Mouse (Mus musculus) common myeloid progenitor, adult 5-6 weeks (primary cell): ENCODE results near the gene Rab11b. TPM values are rescaled to one million over a fixed set of nuclear protein-coding genes. Genes with fewer than 3 reads are reported as not detected.

Experiments used
- ATAC-seq: replicated peaks from 2 replicates; pipeline ENCODE4 v1.8.0; 2016; ENCODE audit warnings: low read depth, mild to moderate bottlenecking, moderate TSS enrichment, inconsistent platforms; ENCODE audit not compliant: poor library complexity, severe bottlenecking
- total RNA-seq: library from RNA; stranded (forward); fragments of 200-1000, 187-1606 nt; gene quantifications from 2 replicates; pipeline ENCODE4 v1.2.3, GENCODE M21; 2017

Gene Rab11b
- 42.5 and 65.0 TPM in 2 replicates for total RNA-seq

GRCm38 (mm10) chr17:33760255-33761165 is at the start of gene Rab11b:
Rab11b (minus strand) TSS chr17:33760530.
- peak; percentile 93 for ATAC-seq

GRCm38 (mm10) chr17:33808192-33808591 is 47.9 kb upstream of the Rab11b start:
- ATAC-seq, result no peak

- no peak for ATAC-seq
These were observed 47.0 kb upstream of the Rab11b start for GRCm38 (mm10) chr17:33807181-33807888.

- ATAC-seq, result no peak
These were observed 44.4 kb upstream of the Rab11b start for GRCm38 (mm10) chr17:33804745-33805144.

DNA sequence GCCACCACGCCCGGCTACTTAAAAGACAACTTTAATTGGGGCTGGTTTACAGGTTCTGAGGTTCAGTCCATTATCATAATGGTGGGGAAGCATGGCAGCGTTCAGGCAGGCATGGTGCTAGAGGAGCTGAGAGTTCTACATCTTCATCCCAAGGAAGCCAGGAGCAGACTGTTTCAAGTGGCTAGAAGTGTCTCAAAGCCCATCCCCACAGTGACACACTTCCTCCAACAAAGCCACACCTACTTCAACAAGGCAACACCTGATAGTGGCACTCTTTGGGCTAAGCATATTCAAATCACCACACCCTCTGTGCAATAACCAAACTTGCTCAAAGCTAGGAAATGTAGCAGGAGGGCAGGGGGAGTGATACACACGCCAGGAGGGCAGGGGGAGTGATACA is 43.9 kb upstream of the Rab11b start:
- no peak for ATAC-seq

GRCm38 (mm10) chr17:33802221-33802620 is 41.9 kb upstream of the Rab11b start:
- peak; percentile 54 for ATAC-seq

- ATAC-seq, result no peak
These were observed 38.9 kb upstream of the Rab11b start for GRCm38 (mm10) chr17:33799277-33799676.

DNA sequence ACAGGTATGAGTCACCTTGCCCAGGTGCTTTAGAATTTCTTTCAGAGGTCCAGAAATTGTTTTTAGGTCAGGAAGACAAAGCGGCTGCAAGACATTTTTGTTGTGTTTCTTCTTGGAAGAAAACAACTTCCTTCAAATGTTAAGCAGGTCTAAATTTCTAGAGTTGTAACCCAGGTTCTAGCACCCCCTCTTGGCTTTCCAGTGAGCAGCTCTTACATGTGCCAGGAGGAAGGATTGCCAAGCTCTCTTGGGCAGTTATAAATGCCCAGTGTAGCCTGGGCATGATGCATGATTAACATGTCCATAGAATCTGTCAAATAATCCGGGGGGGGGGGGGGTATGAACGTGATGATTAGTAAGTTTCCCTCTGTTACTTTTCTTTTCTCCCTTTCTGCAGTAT is 38.0 kb upstream of the Rab11b start:
- ATAC-seq, result 0 out of 2 replicates have a peak, but pooled peaks have one; percentile 32

- no peak for ATAC-seq
These were observed 28.4 kb upstream of the Rab11b start for GRCm38 (mm10) chr17:33788732-33789131.

DNA sequence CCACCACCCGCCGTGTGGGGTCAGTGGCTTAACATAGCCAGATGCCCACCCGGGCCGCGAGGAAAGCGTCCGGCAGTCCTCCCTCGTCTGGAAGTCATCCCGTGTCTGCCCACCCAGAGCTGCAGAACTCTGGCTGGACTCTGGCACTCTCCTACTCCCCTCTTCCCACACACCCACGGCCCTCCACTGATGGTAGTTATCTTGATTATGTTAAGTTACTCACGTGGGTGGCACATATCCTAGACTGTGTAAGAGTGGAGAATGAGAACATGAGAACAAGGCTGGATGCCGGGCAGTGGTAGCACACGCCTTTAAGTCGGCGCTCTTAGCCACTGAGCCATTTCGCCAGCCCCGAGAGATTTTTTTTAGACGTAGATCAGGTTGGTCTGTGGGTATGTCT is 26.0 kb upstream of the Rab11b start:
- ATAC-seq, result no peak

- ATAC-seq, result no peak
These were observed 24.6 kb upstream of the Rab11b start for GRCm38 (mm10) chr17:33784939-33785338.

DNA sequence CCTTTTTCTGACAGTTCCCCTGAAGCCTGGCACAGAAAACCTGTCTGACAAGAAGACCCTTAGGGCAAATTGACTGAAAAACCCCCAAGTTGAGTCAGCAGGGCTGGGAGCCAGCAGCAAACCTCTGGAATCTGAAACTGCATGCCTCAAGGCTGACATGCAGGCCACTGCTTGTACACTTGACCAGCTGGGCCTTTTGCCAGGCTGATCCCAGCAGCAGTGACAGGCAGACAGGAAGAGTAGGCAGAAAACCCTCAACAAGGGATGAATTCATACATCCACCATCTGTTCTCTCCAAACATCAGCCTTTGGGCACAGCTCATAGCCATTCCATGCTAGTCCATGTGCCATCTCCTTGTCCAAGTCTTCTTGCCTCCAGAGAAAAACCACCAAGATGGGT is 23.1 kb upstream of the Rab11b start:
- no peak for ATAC-seq

DNA sequence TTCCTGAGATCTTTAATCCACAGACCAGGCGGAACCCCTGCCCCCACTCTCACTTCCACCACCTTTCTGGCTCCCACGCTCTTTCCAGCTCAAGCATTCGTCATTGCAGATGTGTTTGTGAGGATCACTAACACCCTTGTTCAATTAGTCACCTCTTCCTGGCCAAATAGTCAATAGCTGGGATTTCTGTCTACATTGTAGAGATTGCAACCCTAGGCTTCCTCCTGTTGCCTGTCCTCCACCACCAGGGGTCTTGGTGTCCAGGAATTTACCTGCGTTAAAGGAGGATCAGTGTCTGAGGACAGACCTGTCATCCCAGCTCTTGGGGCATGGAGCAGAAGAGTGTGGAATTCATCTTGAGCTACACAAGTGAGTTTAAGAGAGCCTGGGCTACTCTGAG is 21.7 kb upstream of the Rab11b start:
- no peak for ATAC-seq

GRCm38 (mm10) chr17:33781124-33781977 is 21.0 kb upstream of the Rab11b start, which contains the start of gene Angptl4:
Angptl4 (minus strand) TSS chr17:33781830.
- ATAC-seq, result peak; percentile 83

- ATAC-seq, result peak; percentile 54
These were observed 20.1 kb upstream of the Rab11b start for GRCm38 (mm10) chr17:33780431-33780830.

GRCm38 (mm10) chr17:33779967-33780295 is 19.6 kb upstream of the Rab11b start:
- ATAC-seq, result no peak

- no peak for ATAC-seq
These were observed 19.1 kb upstream of the Rab11b start for GRCm38 (mm10) chr17:33779271-33779966.

GRCm38 (mm10) chr17:33775287-33775686 is 15.0 kb upstream of the Rab11b start:
- no peak for ATAC-seq

DNA sequence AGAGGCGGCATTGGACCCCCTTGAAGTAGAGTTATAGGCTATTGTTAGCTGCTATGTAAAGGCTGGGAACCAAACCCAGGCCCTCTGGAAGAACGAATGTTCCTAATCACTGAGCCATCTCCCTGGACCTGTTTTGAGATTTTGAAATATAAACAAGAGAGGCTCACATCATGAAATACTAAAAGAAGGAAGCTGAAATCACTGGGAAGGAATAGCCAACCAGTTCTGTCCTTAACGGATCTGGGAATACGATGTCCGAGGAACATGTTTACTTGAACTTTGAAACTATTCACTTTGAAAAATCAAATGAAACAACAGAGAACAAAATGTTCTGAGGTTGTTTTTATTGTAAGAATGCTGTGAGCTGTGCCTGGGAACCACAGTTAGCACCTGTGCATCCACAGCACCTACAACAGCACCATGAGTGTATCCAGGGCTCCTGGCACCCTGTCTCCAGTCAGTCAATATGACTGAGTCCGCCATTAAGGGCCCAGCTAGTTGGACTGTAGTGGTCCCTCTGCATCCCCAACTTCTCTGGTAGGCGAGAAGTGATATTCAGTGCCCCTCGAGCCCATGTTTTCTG is 14.3 kb upstream of the Rab11b start:
- ATAC-seq, result no peak
